Mouse (Mus musculus): ENCODE results near the gene Nos1ap.

- TF ChIP-seq CTCF (IDR thresholded peaks at IDR 0.05; ENCODE audit: control insufficient read depth, insufficient read depth, insufficient read length) (no peak), USF1 (IDR thresholded peaks at IDR 0.05; ENCODE audit: low read depth) (no peak), MYOG (IDR thresholded peaks at IDR 0.05; ENCODE audit: control insufficient read depth, extremely low read depth, insufficient read length) (no peak), MAX (IDR thresholded peaks at IDR 0.05) (no peak), CEBPB (IDR thresholded peaks at IDR 0.05; ENCODE audit: low read depth) (no peak), FOSL1 (IDR thresholded peaks at IDR 0.05; ENCODE audit: insufficient read depth, low read length, poor library complexity, severe bottlenecking) (no peak), MYOD1 (IDR thresholded peaks at IDR 0.05; ENCODE audit: control insufficient read depth, insufficient read length, low read depth) (no peak)
Observed at GRCm38 (mm10) chr1:170294786-170295570, 294.7 kb downstream of the Nos1ap start.

All from C2C12 (cell line).